Mouse (Mus musculus) kidney, postnatal 36 days (tissue): ENCODE results near the gene Hspa1a.
"Not testable (repeated sequence)": the region's sequence is repeated elsewhere in the genome, so short reads cannot be mapped to it uniquely, and the experiment has no call there.

ENCODE experiments used
- DNase-seq, 2 experiments: peaks; one replicate each; pipeline ENCODE4 v3.0.0; 2021 to 2022; ENCODE audit warnings: mixed read lengths in 2 of 2

The Hspa1a gene

GRCm38 (mm10) chr17:34962841-34963240 is 9.1 kb downstream of the Hspa1a start:
- DNase-seq: no peak

GRCm38 (mm10) chr17:34962125-34962524 is 9.8 kb downstream of the Hspa1a start:
- DNase-seq: no peak

GRCm38 (mm10) chr17:34960702-34961493 is 11.1 kb downstream of the Hspa1a start:
- DNase-seq: peak in 1 of 2 experiments; percentile 43

GRCm38 (mm10) chr17:34959881-34960515 is 12.0 kb downstream of the Hspa1a start:
- DNase-seq: peak; percentile 70 to 73

- DNase-seq: peak; percentile 84 to 88
Observed at GRCm38 (mm10) chr17:34959130-34959778, 12.7 kb downstream of the Hspa1a start, which contains the start of gene Hspa1b. Gene Hspa1b, minus strand, starts transcription at chr17:34959238.

- not testable (repeated sequence) for DNase-seq
Observed at GRCm38 (mm10) chr17:34958734-34959129, 13.2 kb downstream of the Hspa1a start.

- DNase-seq: not testable (repeated sequence)
Observed at GRCm38 (mm10) chr17:34957966-34958365, 14.0 kb downstream of the Hspa1a start.

GRCm38 (mm10) chr17:34957291-34957690 is 14.7 kb downstream of the Hspa1a start:
- not testable (repeated sequence) for DNase-seq

- DNase-seq: no peak
Observed at GRCm38 (mm10) chr17:34956340-34956739, 15.6 kb downstream of the Hspa1a start.

GRCm38 (mm10) chr17:34955884-34956283 is 16.1 kb downstream of the Hspa1a start:
- no peak for DNase-seq

GRCm38 (mm10) chr17:34954831-34955230 is 17.1 kb downstream of the Hspa1a start:
- DNase-seq: no peak

GRCm38 (mm10) chr17:34953904-34954303 is 18.1 kb downstream of the Hspa1a start:
- peak in 1 of 2 experiments; percentile 57 for DNase-seq

GRCm38 (mm10) chr17:34953258-34953657 is 18.7 kb downstream of the Hspa1a start:
- DNase-seq: no peak

- peak; percentile 66 to 84 for DNase-seq
Observed at GRCm38 (mm10) chr17:34952378-34953040, 19.4 kb downstream of the Hspa1a start.

GRCm38 (mm10) chr17:34951636-34952377 is 20.1 kb downstream of the Hspa1a start:
- DNase-seq: no peak

GRCm38 (mm10) chr17:34950514-34951455 is 21.2 kb downstream of the Hspa1a start:
- DNase-seq: no peak

GRCm38 (mm10) chr17:34949553-34949969 is 22.4 kb downstream of the Hspa1a start:
- DNase-seq: no peak

- not testable (repeated sequence) for DNase-seq
Observed at GRCm38 (mm10) chr17:34948721-34949552, 23.0 kb downstream of the Hspa1a start.

GRCm38 (mm10) chr17:34947606-34948005 is 24.4 kb downstream of the Hspa1a start:
- DNase-seq: peak; percentile 77
